Mouse (Mus musculus) small intestine, adult 2 months (tissue): Measurements from ENCODE around the gene Hook1. TPM values are rescaled to one million over a fixed set of nuclear protein-coding genes. Genes with fewer than 3 reads are reported as not detected.
"Not testable (repeated sequence)": the region's sequence is repeated elsewhere in the genome, so short reads cannot be mapped to it uniquely, and the experiment has no call there.

Experiments
- H3K27ac ChIP-seq: fragments of 200-500 bp; 2 replicates; pipeline ENCODE4 v1.5.1; 2012; ENCODE audit warnings: low read depth, low read length, control low read depth, inconsistent platforms; ENCODE audit not compliant: insufficient read depth
- H3K27me3 ChIP-seq: fragments of 200-500 bp; 2 replicates; pipeline ENCODE4 v1.6.1; 2012; ENCODE audit warnings: mild to moderate bottlenecking, moderate library complexity, low read length, inconsistent platforms; ENCODE audit not compliant: control insufficient read depth, insufficient read depth
- H3K36me3 ChIP-seq: fragments of 200-500 bp; 2 replicates; pipeline ENCODE4 v1.6.1; 2012; ENCODE audit warnings: mild to moderate bottlenecking, low read length, control low read depth, inconsistent platforms; ENCODE audit not compliant: control insufficient read depth, insufficient read depth
- H3K4me1 ChIP-seq: fragments of 200-500 bp; 2 replicates; pipeline ENCODE4 v1.6.1; 2012; ENCODE audit warnings: low read length, inconsistent platforms, mixed read lengths; ENCODE audit not compliant: control insufficient read depth, insufficient read depth, insufficient read length
- H3K4me3 ChIP-seq: fragments of 200-500 bp; 2 replicates; pipeline ENCODE4 v1.5.1; 2012; ENCODE audit warnings: low read depth, mild to moderate bottlenecking, control low read depth, inconsistent platforms, low read length, moderate library complexity
- CTCF ChIP-seq: fragments of 200-500 bp; IDR thresholded peaks from 2 replicates; pipeline ENCODE4 v1.5.1; 2012; ENCODE audit warnings: low read depth, mild to moderate bottlenecking, control low read depth, inconsistent platforms, low read length, moderate library complexity, mixed read lengths; ENCODE audit not compliant: insufficient replicate concordance, insufficient read length; ENCODE audit errors: extremely low read depth
- POLR2A ChIP-seq: fragments of 200-500 bp; IDR thresholded peaks from 2 replicates; pipeline ENCODE4 v1.6.1; 2012; ENCODE audit warnings: low read depth, mild to moderate bottlenecking, control low read depth, inconsistent platforms, low read length, moderate library complexity
- WGBS: fragments of 180-500 bp; shearing (Covaris S2); methylation state at CpG from one replicate; pipeline ENCODE4 v1.1.7; 2018; 5-methylcytosine and 5-hydroxymethylcytosine counted together
- polyA plus RNA-seq: library from polyadenylated mRNA; depleted of rRNA; stranded (reverse); fragments of >200 nt; gene quantifications from 2 replicates; pipeline ENCODE4 v1.2.3, GENCODE M21; 2012

Hook1 gene
- polyA plus RNA-seq, 1 experiment: 8.3 TPM

DNA sequence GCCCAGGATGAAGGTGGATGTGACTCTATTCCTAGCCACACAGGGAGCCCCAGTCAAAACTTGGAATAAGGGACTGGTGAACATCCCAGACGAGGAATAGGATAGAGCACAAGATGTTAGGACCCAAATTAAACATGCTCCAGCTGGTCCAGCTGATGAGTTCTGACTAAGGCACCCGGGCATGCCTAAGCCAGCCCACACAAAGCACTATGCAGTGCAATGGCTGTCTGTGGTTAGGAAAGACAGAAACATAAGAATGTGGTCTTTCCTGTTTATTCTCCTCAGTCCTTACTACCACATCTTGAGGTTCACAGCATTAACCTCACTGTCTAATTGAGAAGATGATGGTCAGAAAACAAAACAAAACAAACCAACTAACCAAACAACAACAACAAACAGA lies 35.7 kb upstream of the Hook1 start:
- Histone ChIP-seq H3K27me3 (no peaks in the 10 kb centered on the region), H3K4me3 (no peak overlapping the region), H3K4me1 (peaks cover 12% of the 10 kb centered on the region; the same call in 1 of the 2 replicates), H3K27ac (no peak overlapping the region), H3K36me3 (no peaks in the 10 kb centered on the region)
- 76% methylated on average over 2 of the region's 2 CpGs for WGBS
- TF ChIP-seq POLR2A (no peak), CTCF (no peak)

DNA sequence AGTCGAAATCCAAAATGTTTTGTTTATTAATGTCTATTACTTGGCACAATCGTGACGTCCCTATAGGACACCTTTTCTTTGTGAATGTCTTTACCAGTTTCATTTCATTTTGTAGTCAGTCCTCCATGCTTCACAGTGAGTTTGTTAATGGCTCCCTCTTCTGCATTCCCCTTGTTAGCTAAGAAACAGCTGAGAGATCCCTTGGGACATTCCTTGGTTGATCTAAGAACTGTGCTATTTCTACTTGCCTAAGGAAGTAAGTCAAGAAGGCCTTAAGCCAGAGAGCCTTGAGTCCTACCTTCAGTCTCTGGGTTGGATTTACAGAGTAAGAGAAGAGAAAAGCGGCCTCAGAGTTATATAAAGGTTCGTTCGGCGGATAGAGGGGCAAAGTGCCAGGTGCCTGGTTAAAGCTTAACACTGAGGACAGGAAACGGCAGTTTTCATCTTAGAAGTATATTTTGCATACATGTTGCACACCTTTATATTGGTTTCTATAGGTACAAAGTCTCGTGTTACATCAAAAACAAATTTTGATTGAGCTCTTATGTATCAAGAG lies 33.2 kb upstream of the Hook1 start:
- WGBS: 28% methylated on average over 9 of the region's 9 CpGs
- TF ChIP-seq CTCF (no peak), POLR2A (no peak)
- no peak overlapping the region for H3K4me3 ChIP-seq
- peaks cover 14% of the 10 kb centered on the region; the same call in 1 of the 2 replicates for H3K4me1 ChIP-seq
- H3K27ac ChIP-seq: peak overlapping the region; percentile 95
- no peaks in the 10 kb centered on the region for H3K36me3 ChIP-seq
- no peaks in the 10 kb centered on the region for H3K27me3 ChIP-seq

DNA sequence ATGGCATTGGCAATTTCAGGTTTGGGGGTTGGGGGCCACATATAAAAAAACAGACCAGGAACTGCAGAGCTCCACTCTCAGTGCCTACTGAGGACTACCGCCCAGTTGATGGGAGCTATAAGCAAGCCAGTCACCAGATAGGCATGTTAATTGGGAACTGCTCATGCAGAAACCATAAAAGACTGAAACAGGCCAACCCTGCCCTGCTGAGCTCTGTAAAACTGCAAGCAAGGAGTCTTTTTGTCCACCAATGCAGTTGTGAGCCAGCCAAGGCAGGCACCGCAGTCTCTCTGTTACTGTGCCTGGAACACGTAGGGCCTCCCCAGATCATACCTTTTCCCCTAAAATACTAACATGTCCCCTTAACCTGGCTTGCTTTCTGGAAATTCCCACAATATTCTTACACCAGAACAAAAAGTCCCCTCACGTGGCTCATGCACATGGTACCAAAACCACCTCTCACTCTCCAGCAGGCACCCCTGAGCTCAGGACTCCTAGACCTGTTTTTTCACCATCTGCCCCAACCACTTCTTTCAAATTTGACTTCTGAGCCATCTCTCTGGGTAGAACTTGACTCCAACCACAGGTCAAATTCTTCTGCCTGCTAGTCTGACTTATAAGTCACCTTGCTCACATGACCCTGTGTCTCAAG lies 32.5 kb upstream of the Hook1 start:
- WGBS: 33% methylated on average over 4 of the region's 4 CpGs
- Histone ChIP-seq H3K27ac (peak overlapping the region; percentile 95), H3K27me3 (no peaks in the 10 kb centered on the region), H3K36me3 (no peaks in the 10 kb centered on the region), H3K4me3 (no peak overlapping the region), H3K4me1 (peaks cover 15% of the 10 kb centered on the region; the same call in 1 of the 2 replicates)
- no peak for TF ChIP-seq POLR2A
- no peak for TF ChIP-seq CTCF

DNA sequence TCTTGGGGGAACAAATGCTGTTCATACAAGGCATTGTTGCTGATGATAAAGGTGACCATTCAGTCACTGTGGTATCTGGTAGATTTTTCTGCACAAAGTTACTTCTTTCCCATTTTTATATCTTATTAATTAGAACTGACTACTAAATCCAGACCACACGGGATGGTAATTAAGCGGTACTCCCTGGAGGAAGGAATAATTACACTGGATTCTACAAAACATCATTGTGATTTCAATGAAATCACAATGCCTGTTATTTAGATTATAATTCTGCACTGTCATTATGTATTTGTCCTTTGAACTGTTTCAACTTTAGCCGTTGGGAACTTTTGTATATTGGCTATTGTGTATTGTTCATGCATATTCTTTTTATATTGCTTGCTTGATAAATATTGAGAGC lies 28.3 kb upstream of the Hook1 start:
- Histone ChIP-seq H3K27me3 (no peaks in the 10 kb centered on the region), H3K36me3 (no peaks in the 10 kb centered on the region), H3K4me3 (no peak overlapping the region), H3K27ac (no peak overlapping the region), H3K4me1 (peaks cover 16% of the 10 kb centered on the region; the same call in 1 of the 2 replicates)
- WGBS: 25% methylated on average over 3 of the region's 3 CpGs
- TF ChIP-seq CTCF: no peak
- TF ChIP-seq POLR2A: no peak

DNA sequence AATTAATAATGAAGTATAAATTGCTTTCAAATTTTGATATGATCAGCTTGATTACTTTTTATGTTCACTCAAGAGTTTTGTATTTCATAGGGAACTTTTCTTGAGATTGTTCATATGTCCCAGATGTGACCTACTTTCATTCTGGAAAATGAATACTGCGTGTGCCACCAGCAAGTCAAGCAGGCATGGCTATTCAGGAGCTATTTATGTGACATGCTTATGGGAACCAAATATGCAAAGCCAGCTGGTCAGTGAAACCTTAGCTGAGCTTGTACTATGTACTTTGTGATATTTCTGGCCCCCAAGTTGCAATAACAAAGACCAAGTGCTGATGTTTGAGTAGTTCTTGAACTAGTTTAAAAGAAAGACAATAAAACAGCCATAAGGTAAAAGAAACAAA lies 19.1 kb upstream of the Hook1 start:
- Histone ChIP-seq H3K27ac (no peak overlapping the region), H3K36me3 (no peaks in the 10 kb centered on the region), H3K27me3 (no peaks in the 10 kb centered on the region), H3K4me1 (no peaks in the 10 kb centered on the region), H3K4me3 (no peak overlapping the region)
- 82% methylated on average over 1 of the region's 1 CpGs for WGBS
- TF ChIP-seq CTCF (no peak), POLR2A (no peak)

DNA sequence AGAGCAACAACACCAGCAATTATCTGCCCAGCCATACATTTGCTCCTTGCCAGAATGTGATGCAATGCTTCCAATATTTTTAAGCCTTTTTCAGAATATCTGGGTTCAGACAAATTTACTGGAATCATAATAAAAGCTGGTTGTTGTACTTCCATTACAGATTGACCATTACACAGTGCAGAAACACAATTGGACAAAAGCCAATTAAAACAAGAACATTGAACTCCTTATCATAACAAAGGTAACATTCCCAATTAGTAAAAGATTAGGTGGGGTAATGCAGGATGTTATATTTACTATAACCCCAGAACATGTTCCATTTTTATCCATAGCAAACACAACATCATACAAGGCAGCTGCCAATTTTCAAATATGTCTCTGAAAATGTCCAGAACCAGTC lies 13.7 kb upstream of the Hook1 start:
- no peaks in the 10 kb centered on the region for H3K36me3 ChIP-seq
- H3K27me3 ChIP-seq: no peaks in the 10 kb centered on the region
- no peak overlapping the region for H3K27ac ChIP-seq
- TF ChIP-seq CTCF (no peak), POLR2A (no peak)
- peaks cover 7% of the 10 kb centered on the region; the same call in 1 of the 2 replicates for H3K4me1 ChIP-seq
- no peak overlapping the region for H3K4me3 ChIP-seq

DNA sequence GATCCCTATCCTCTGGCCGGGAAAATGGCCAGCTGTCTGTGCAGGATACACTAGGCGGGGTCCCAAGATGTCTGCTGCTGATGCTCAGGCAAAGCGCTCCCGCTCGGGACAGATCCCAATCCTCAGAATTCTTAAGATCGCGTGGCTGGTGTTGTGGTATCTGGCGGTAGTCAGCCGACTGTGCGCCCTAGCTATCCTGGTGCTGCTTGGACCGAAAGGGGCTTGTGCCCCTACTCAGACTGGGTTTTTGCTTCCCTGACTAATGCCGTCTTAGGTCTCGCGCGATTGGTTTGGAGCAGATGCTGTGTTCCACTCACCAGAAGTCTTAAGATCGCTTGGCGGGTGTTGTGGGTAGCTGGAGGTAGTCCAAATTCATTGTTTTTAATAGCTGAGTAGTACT lies 15.2 kb downstream of the Hook1 start:
- H3K36me3 ChIP-seq, H3K4me1 ChIP-seq, H3K27me3 ChIP-seq, H3K4me3 ChIP-seq, H3K27ac ChIP-seq: not testable (repeated sequence)
- 95% methylated on average over 17 of the region's 17 CpGs for WGBS
